Mouse (Mus musculus) lung, postnatal 0 days (tissue): ENCODE measurements around the gene Zfy2. TPM values are rescaled to one million over a fixed set of nuclear protein-coding genes. Genes with fewer than 3 reads are reported as not detected.

ENCODE experiments used
- ATAC-seq: fragments of 200-750 bp; cut with Nextera tagmentation; 2 replicates; pipeline ENCODE4 v1.8.0; 2017; ENCODE audit warnings: moderate library complexity
- DNase-seq: peaks from one replicate; pipeline ENCODE4 v3.0.0-alpha.2; 2016; ENCODE audit warnings: low spot score
- H3K27ac ChIP-seq: fragments of 300-500 bp; sonication (generic); 2 replicates; pipeline ENCODE4 v1.5.1; 2014; ENCODE audit warnings: antibody characterized with exemption, mild to moderate bottlenecking, low read length, mixed read lengths
- H3K27me3 ChIP-seq: fragments of 300-500 bp; sonication (generic); replicated peaks from 2 replicates; pipeline ENCODE4 v1.6.1; 2014; ENCODE audit warnings: low read length, mixed read lengths; ENCODE audit not compliant: insufficient read depth
- H3K36me3 ChIP-seq: fragments of 300-500 bp; sonication (generic); 2 replicates; pipeline ENCODE4 v1.6.1; 2014; ENCODE audit warnings: low read length, mixed read lengths; ENCODE audit not compliant: insufficient read depth
- H3K4me1 ChIP-seq: fragments of 300-500 bp; sonication (generic); 2 replicates; pipeline ENCODE4 v1.6.1; 2014; ENCODE audit warnings: antibody characterized with exemption, low read depth, low read length, mixed read lengths; ENCODE audit not compliant: insufficient read depth
- H3K4me2 ChIP-seq: fragments of 300-500 bp; sonication (generic); replicated peaks from 2 replicates; pipeline ENCODE4 v1.6.1; 2014; ENCODE audit warnings: low read depth, mild to moderate bottlenecking, low read length, moderate library complexity, mixed read lengths
- H3K4me3 ChIP-seq: fragments of 300-500 bp; sonication (generic); 2 replicates; pipeline ENCODE4 v1.5.1; 2014; ENCODE audit warnings: low read depth, low read length
- H3K9ac ChIP-seq: fragments of 300-500 bp; sonication (generic); replicated peaks from 2 replicates; pipeline ENCODE4 v1.6.1; 2014; ENCODE audit warnings: low read depth, mild to moderate bottlenecking
- H3K9me3 ChIP-seq: fragments of 300-500 bp; sonication (generic); 2 replicates; pipeline ENCODE4 v1.6.1; 2016; ENCODE audit warnings: low read length, mixed read lengths
- CTCF ChIP-seq: IDR thresholded peaks from 2 replicates; pipeline ENCODE4 v1.5.1; 2016; ENCODE audit warnings: antibody characterized with exemption, mild to moderate bottlenecking
- EP300 ChIP-seq: IDR thresholded peaks from 2 replicates; pipeline ENCODE4 v1.6.1; 2016; ENCODE audit warnings: antibody characterized with exemption, mild to moderate bottlenecking, control low read depth
- WGBS: fragments of 180-500 bp; shearing (Covaris S2); extraction: QIAGEN DNeasy Blood & Tissue Kit; methylation state at CpG from one replicate; pipeline ENCODE4 v1.1.7; 2014; 5-methylcytosine and 5-hydroxymethylcytosine counted together
- polyA plus RNA-seq: library from polyadenylated mRNA; unstranded; fragments of >200 nt; fragmentation: Nextera tagmentation; extraction: Ambion mirVana; gene quantifications from 2 replicates; pipeline ENCODE4 v1.2.1, GENCODE M21; 2015

Gene Zfy2
- not detected in 2 replicates for polyA plus RNA-seq

DNA sequence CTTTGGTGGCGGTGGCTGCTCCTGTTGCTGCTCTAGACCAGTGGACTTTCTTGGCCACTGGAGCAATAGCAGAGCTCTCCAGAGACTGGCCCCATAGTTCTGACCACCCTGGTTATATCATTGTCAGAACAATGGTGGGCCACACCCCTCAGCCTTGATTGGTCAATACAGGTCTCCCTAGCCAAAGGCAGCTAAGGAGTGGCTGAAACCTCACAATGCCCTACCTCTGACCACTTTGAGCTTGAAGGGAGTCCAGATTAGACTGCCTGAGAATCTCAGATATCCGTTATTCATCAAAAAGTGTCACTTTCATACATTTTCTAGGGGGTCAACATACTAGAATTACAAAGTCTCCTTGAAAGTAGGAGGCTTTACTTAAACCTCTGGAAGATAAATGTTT lies at the start of gene Zfy2:
Gene Zfy2 (minus strand): TSS at position 101 of the 400 bp plus-strand sequence.
- no peak for TF ChIP-seq EP300
- TF ChIP-seq CTCF, result no peak
- Histone ChIP-seq H3K27me3 (no peaks in the 10 kb centered on the region), H3K27ac (no peak within 1 kb of the TSS), H3K4me3 (no peak within 1 kb of the TSS), H3K4me2 (no peak within 1 kb of the TSS), H3K9me3 (no peaks in the 10 kb centered on the region), H3K36me3 (no peaks in the 10 kb centered on the region), H3K9ac (no peak within 1 kb of the TSS), H3K4me1 (no peaks in the 10 kb centered on the region)
- no peak for DNase-seq
- 72% methylated on average over 2 of the region's 2 CpGs for WGBS
- no peak for ATAC-seq
